Mouse (Mus musculus) CH12.LX (cell line): ENCODE data around the gene Trhr2.
A peak's percentile ranks its signal among the peaks of the same experiment; 100 is the strongest.

Source experiments
- CTCF ChIP-seq, 2 experiments: IDR thresholded peaks in 1 of 2; conservative IDR thresholded peaks in 1 of 2; 2 replicates each; pipeline ENCODE4 v1.5.1; 2011 to 2012; ENCODE audit warnings: low read depth in 2 of 2, low read length in 2 of 2, improper control_type of control experiment in 1 of 2, inconsistent platforms in 1 of 2, mild to moderate bottlenecking in 1 of 2, moderate library complexity in 1 of 2
- MAFK ChIP-seq: IDR thresholded peaks from 2 replicates; pipeline ENCODE4 v1.6.1; 2011; ENCODE audit warnings: low read length, improper control_type of control experiment; ENCODE audit not compliant: insufficient replicate concordance
- MAZ ChIP-seq: IDR thresholded peaks from 2 replicates; pipeline ENCODE4 v1.6.1; 2012; ENCODE audit warnings: low read depth, mild to moderate bottlenecking, inconsistent platforms, low read length, improper control_type of control experiment, moderate library complexity
- POLR2A ChIP-seq: IDR thresholded peaks from 2 replicates; pipeline ENCODE4 v1.6.1; 2011; ENCODE audit warnings: low read depth, mild to moderate bottlenecking, improper control_type of control experiment, low read length
- SMC3 ChIP-seq: IDR thresholded peaks from 2 replicates; pipeline ENCODE4 v1.6.1; 2011; ENCODE audit warnings: low read depth, low read length, improper control_type of control experiment
- TCF12 ChIP-seq: IDR thresholded peaks from 2 replicates; pipeline ENCODE4 v1.6.1; 2014; ENCODE audit warnings: low read depth, mild to moderate bottlenecking, inconsistent platforms, low read length, improper control_type of control experiment
- ZMIZ1 ChIP-seq: IDR thresholded peaks from 2 replicates; pipeline ENCODE4 v1.6.1; 2012; ENCODE audit warnings: low read depth, mild to moderate bottlenecking, inconsistent platforms, low read length, improper control_type of control experiment

GRCm38 (mm10) chr8:122389357-122389756 lies 28.8 kb upstream of the Trhr2 start:
- TF ChIP-seq TCF12, result no peak
- TF ChIP-seq POLR2A, result no peak
- no peak for TF ChIP-seq MAZ
- TF ChIP-seq CTCF (conservative IDR thresholded peaks at IDR 0.05 in 1 of 2, IDR thresholded peaks at IDR 0.05 in 1 of 2; ENCODE audit: low read depth in 2 of 2, low read length in 2 of 2), result peak in 1 of 2 experiments; percentile 30; a peak in 2 of 4 replicates
- no peak for TF ChIP-seq ZMIZ1
- no peak for TF ChIP-seq MAFK
- no peak for TF ChIP-seq SMC3
